Mouse (Mus musculus): ENCODE measurements at regions not wholly inside any gene's neighbourhood (a gene's known extent, or its start where the extent isn't known, plus 50 kb on each side); places are given as distances from the start of the nearest gene placed in this dataset.

DNA sequence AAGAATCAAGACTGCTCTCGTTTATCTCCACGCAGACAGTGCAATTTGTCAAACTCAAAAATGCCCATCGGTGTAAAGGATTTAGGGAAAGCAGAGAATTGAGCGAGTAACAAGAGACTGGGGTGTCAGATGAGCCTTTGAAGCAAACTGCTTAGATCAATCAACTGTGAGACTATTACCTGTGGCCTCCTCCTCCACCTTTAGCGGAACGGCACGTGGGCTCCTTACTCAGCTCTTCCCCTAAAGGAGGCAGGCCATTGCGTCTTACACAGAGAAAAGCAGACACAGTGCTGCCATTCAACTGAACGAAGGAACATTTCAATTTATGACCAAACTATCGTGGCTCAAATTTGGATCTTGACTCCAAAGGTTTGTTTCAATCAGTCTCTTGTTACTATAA, 2692.8 kb upstream of the 5930422O12Rik start:
- TF ChIP-seq CTCF (IDR thresholded peaks at IDR 0.05; ENCODE audit: borderline replicate concordance, insufficient read depth, low read depth, low read length) (no peak), POLR2A (IDR thresholded peaks at IDR 0.05; ENCODE audit: borderline replicate concordance, insufficient read depth, low read length) (no peak)
